Mouse (Mus musculus): ENCODE results near the gene Klf12.

Gene Klf12

DNA sequence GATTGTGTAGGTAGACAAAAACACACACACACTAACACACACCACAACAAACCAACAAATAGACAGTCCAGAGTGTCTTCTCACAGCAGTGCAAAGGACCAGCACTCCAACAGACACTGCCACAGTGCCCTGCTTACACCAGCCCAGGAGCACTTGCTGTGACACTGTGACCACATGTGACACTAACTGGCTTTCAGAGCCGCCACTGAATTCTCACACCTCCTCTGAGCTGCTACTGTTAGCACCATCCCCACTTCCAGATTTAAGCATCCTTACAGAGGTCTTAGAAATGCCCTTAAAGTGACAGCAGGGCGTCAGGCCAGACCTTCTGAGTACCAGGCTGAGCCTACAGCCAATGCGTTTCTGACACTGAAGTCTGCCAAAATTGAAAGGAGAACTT is 48.7 kb downstream of the Klf12 start:
- no peak for DNase-seq (ENCODE audit: low read depth, low spot score)

- DNase-seq (ENCODE audit: low read depth, low spot score): no peak
These were observed 53.1 kb downstream of the Klf12 start for GRCm38 (mm10) chr14:100231384-100231783.

DNA sequence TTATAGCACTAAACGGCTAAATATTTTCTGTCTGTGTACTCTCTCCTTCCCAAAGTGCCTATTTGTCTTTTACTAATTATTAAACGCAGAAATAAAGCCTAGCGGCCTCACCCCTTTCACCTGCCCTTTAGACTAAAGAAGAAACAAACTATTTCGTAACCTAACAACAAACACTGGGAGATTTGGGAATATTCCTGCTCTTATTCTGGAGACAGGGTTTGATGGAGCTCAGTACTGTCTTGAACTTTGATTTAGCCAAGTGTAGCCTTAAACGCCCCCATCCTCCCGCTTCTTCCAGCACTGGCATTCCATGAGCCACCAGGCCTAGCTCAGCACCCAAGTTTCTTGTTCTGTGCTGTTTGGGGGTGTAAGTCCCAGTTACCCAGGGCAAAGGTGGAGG is 56.4 kb downstream of the Klf12 start:
- no peak for DNase-seq (ENCODE audit: low read depth, low spot score)

DNA sequence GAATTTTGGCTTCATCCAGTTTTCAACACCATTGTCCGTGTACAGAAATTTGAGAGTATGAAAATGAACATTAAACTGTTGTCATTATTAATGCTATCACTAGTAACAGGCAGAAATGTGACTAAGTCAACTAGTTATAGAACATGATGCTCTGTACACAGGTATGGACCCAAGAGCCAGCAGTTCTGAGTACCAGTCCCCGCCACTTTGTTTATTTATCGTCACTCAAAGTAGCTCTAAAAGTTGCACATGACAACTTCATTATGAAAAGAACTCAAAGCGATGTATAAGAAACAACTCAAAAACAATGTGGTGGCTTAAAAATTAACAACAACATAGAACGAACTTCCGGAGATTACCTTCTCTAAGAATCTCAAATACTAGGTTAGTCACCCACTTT is 56.8 kb downstream of the Klf12 start:
- DNase-seq (ENCODE audit: low read depth, low spot score): no peak

GRCm38 (mm10) chr14:100224151-100224550 is 60.3 kb downstream of the Klf12 start:
- no peak for DNase-seq (ENCODE audit: low read depth, low spot score)

- DNase-seq (ENCODE audit: low read depth, low spot score): no peak
These were observed 62.2 kb downstream of the Klf12 start for GRCm38 (mm10) chr14:100222260-100222659.

GRCm38 (mm10) chr14:100215213-100215785 is 69.2 kb downstream of the Klf12 start:
- no peak for DNase-seq (ENCODE audit: low read depth, low spot score)

DNA sequence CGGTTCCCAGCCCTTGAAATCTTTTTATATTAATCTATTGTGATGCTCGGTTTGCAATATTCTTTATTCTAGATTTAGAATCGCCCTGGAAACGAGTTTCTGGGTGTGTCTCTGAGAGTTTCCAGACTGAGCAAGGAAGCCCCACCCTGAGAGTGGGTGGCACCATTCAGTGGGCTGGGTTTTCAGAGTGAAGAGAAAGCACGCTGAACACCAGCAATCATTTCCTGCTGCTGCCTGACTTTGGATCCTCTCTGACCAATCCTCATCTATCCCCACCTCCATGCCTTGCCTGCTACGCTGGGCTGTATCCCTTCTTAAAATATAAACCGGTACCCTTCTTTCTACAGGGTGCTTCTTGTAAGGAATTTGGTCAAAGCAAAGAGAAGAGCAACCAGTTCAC is 71.4 kb downstream of the Klf12 start:
- DNase-seq (ENCODE audit: low read depth, low spot score): peak; percentile 77

DNA sequence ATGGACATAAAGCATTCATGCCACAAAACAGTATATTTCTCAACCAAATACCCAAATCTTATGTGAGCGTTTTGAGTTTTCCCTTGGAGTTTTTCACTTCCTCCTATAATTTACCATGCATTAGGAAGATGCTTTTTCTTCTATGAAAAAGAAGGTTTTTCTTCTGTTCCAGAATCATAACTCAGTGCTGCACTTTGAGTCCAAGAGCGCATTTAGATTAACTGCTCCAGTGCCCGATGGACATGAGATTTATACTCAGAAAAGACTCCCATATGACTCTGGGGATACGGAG is 72.7 kb downstream of the Klf12 start:
- DNase-seq (ENCODE audit: low read depth, low spot score): no peak

DNA sequence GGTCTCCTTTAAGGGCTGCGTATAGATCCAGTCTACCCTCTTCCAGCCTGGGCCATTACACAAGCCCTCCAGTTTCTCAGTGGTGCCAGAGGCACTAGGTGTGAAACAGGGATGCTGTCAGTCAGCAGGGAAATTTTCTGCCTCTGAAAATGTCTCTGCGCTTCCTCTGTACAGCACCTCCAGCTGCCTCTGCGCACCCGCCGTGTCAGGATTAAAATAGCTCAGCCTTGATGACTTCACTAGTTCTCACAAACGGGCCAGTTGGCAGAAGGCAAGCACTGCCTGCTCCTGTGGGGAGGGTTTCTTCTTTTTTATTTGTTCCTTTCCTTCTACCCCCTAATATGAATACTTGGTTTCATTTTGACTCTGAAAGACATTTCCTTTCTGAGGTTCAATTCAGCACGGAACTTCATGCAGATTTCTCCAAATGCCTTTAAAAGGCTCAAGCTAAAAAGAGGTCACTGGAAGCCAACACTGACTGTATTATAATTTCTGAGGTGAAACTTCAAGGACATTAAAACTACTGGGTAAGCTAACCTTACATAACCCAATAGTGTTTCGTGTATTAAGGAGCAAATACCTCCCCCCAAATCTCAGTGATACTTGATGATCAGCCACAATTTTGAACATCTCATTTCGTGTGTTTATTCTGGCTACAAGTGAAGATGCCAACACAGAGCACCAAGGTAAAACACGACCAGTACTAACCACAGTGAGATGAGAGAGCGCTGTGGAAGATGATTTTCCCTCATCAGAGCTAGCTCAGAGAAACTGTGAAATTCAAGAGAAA is 73.2 kb downstream of the Klf12 start:
- DNase-seq (ENCODE audit: low read depth, low spot score): no peak

- peak; percentile 82 for DNase-seq (ENCODE audit: low read depth, low spot score)
These were observed 74.6 kb downstream of the Klf12 start for GRCm38 (mm10) chr14:100209814-100210419.

DNA sequence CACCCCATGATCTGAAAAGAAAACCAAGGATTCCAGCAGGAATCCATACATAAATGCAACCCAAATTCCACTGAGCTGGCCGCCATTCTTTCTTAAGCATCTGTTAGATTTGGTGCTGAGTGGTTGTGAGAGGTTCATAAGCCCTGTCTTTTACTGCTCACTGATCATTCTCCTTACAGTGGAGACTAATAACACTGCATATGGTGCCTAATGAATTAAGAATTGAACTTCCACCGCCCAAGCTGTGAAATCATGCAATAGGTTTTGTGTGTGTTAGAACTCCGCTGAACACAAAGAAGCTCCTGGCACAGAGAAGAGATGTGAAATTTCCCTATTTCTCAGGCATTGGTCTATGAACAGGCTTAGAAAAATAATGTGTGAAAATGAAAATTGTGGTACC is 77.4 kb downstream of the Klf12 start:
- DNase-seq (ENCODE audit: low read depth, low spot score): no peak

GRCm38 (mm10) chr14:100206207-100206606 is 78.3 kb downstream of the Klf12 start:
- no peak for DNase-seq (ENCODE audit: low read depth, low spot score)

GRCm38 (mm10) chr14:100200058-100200688 is 84.3 kb downstream of the Klf12 start:
- no peak for DNase-seq (ENCODE audit: low read depth, low spot score)

DNA sequence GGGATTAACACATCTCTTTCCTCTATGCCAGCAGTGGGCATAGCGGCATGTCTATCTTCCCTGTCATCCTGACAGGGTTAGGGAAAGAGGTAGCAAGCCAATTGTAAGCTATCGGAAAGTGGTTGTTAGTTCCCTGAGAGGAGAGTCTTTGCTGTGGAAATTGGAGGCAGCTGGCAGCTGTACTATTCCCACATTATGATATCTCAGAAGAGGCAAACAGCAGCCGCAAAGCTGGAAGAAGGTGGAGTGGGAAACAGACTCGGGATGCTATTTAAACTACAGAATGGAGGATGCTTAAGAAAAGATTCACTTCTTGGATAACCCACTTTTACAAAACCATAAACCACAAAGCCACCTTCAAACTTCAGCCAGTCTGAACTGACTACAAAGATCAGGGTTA is 85.8 kb downstream of the Klf12 start:
- no peak for DNase-seq (ENCODE audit: low read depth, low spot score)

DNA sequence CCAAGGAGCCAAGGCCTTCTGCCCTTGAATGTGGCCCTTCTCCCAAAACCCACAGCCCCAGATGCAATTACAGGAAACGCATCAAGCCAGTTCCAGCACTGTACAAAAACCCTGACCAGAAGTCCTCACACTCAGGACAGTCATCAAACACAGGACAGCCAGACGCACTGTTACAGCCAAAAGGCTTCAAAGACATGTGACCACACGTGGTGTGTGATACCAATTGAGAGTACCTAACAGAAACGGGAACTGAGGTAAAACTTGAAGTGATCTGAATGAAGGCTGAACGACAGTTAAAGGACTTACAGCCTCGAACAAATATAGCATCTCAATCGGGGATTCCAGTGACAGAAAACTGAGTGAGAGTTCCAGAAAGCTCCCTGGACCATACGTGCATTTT is 87.3 kb downstream of the Klf12 start:
- DNase-seq (ENCODE audit: low read depth, low spot score): no peak

- DNase-seq (ENCODE audit: low read depth, low spot score): no peak
These were observed 94.8 kb downstream of the Klf12 start for GRCm38 (mm10) chr14:100189490-100190197.

- no peak for DNase-seq (ENCODE audit: low read depth, low spot score)
These were observed 97.1 kb downstream of the Klf12 start for GRCm38 (mm10) chr14:100187372-100187771.

- DNase-seq (ENCODE audit: low read depth, low spot score): no peak
These were observed 106.7 kb downstream of the Klf12 start for GRCm38 (mm10) chr14:100177796-100178195.

DNA sequence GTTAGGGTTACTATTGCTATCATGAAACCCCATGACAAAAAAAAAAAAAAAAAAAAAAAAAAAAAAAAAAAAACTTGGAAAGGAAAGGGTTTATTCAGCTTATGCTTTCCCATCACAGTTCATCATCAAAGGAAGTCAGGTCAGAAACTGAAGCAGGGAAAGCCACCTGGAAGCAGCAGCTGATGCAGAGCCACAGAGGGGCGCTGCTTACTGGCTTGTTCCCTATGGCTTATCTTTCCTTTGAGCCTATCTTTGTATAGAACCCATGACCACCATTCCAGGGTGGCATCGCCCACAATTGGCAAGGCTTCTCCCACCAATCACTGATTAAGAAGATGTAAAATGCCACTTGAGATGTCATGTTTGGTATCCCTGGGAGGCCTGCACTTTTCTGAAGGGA is 119.4 kb downstream of the Klf12 start:
- no peak for DNase-seq (ENCODE audit: low read depth, low spot score)

DNA sequence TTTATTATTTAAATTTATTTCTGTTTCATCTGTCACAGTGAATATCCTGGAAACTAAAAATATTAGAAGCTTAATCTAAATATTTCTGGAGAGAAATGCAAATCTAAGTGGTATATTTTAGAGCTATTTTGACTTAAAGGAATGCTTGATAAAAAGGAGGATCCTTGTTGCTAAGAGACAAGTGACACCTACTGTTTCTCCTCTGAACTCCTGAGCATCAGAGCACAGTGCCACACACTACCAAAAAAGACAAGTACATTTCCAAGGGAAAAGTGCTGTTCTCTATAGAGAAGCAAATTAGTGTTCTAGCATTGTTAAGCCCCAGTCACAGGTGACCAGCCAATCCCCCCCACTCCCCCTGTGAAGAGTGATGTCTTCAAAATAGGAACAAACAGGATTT is 127.8 kb downstream of the Klf12 start:
- DNase-seq (ENCODE audit: low read depth, low spot score): no peak

- no peak for DNase-seq (ENCODE audit: low read depth, low spot score)
These were observed 136.8 kb downstream of the Klf12 start for GRCm38 (mm10) chr14:100147666-100148065.
